Mouse (Mus musculus): ENCODE results near the gene Bbs2. TPM values are rescaled to one million over a fixed set of nuclear protein-coding genes. Genes with fewer than 3 reads are reported as not detected.

Gene Bbs2
- total RNA-seq, 2 experiments from 2014 or later: 13.0 to 17.4 TPM

Other genes starting within 250 kb of the Bbs2 start
- 100 to 1,000 TPM; 125 to 132 TPM for gene Amfr, start 86.1 kb downstream of the Bbs2 start, total RNA-seq (2021)
- gene Nudt21, start 61.9 kb downstream of the Bbs2 start, total RNA-seq (2021): 10 to 100 TPM; 47.6 to 48.3 TPM
- 10 to 100 TPM; 14.5 to 15.6 TPM for gene Ogfod1, start 61.7 kb downstream of the Bbs2 start, total RNA-seq (2021)
- not detected for gene Mt4, start 38.3 kb upstream of the Bbs2 start, total RNA-seq (2021)
- 10 to 100 TPM in 1 of 2 experiments, 1 to 10 TPM in 1; 7.6 to 11.1 TPM for gene Mt3, start 53.7 kb upstream of the Bbs2 start, total RNA-seq (2021)
- 100 to 1,000 TPM in 1 of 2 experiments, 10 to 100 TPM in 1; 67.8 to 348 TPM for gene Mt2, start 73.7 kb upstream of the Bbs2 start, total RNA-seq (2021)
- gene Mt1, start 80.2 kb upstream of the Bbs2 start, total RNA-seq (2021): 100 to 1,000 TPM; 147 to 449 TPM
- gene Nup93, start 115.6 kb upstream of the Bbs2 start, total RNA-seq (2021): 10 to 100 TPM; 17.3 to 21.1 TPM
- gene Slc12a3, start 230.3 kb upstream of the Bbs2 start, total RNA-seq (2021): under 1 TPM; 0.12 to 0.24 TPM

All from adrenal gland, postnatal 10 days (tissue).